Mouse (Mus musculus) urinary bladder, adult 2 months (tissue): Measurements from ENCODE around the gene Hgd. TPM values are rescaled to one million over a fixed set of nuclear protein-coding genes. Genes with fewer than 3 reads are reported as not detected.

Source experiments
- DNase-seq: peaks from one replicate; pipeline ENCODE4 v3.0.0; 2022; ENCODE audit warnings: low spot score
- polyA plus RNA-seq: library from polyadenylated mRNA; depleted of rRNA; stranded (reverse); fragments of >200 nt; gene quantifications from 2 replicates; pipeline ENCODE4 v1.2.3, GENCODE M21; 2012

The Hgd gene
- polyA plus RNA-seq, 1 experiment, result 0.51 TPM

GRCm38 (mm10) chr16:37581901-37582300 is 1.9 kb downstream of the Hgd start:
- no peak for DNase-seq

GRCm38 (mm10) chr16:37583306-37583705 is 3.4 kb downstream of the Hgd start:
- no peak for DNase-seq

GRCm38 (mm10) chr16:37583801-37584200 is 3.8 kb downstream of the Hgd start:
- DNase-seq, result no peak

DNA sequence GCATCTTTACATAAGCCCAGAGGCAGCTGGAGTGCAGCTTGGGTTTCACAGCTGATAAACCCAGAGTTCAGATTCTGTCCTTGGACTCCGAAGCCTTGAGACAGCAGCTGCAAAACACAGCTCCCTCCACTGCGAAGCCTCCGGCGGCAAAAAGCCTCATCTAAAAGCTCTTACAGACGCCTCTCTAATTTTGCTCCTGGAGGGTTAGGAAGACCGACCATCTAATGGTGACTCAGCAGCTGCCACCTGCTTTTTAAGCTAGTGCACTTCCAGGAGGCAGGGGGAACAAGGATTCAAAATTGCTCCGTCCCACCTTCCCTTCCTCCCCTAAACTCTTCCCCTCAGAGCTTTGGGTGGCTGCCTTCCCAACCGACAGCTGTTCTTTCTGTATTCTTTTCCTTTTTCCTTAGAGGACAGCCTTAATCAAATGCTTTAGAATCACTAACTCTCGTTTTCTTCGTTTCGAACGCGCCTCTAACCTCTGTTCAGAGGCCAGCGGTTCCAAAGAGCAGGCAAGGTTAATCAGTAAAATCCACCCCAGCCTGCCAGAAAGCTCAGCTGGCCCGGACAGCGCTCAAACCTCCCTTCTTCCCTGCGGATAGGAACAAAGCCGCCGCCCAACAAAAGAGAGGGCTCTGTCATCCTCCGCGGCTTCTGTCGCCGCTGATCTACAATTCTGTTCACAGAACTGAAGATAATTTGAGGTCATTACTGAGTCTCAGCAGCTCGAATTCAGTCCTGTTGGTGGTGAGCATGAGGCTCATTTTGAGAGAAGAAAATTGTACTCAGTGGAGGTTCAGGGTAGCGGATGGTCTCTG is 4.5 kb downstream of the Hgd start:
- no peak for DNase-seq

GRCm38 (mm10) chr16:37585129-37585563 is 5.2 kb downstream of the Hgd start:
- no peak for DNase-seq

DNA sequence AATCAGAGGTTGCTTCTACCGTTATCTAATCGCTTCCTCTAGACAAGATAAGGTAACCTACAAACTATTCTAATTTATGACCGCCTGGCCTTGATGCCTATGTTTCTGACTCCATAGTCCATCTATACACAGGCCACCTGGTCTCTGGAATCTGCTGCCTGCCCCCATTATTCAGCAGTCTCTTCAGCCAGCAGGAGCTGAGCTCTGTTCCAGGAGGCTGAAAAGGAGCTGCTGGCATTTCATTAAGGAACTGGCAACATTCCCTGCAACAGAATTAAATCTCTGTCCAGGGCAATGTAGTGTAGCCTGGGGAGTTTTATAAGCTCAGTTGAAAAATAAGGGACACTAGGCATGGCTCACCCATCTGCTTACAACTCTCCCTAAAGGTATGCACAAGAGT is 11.0 kb downstream of the Hgd start:
- no peak for DNase-seq

GRCm38 (mm10) chr16:37591551-37591950 is 11.6 kb downstream of the Hgd start:
- no peak for DNase-seq

DNA sequence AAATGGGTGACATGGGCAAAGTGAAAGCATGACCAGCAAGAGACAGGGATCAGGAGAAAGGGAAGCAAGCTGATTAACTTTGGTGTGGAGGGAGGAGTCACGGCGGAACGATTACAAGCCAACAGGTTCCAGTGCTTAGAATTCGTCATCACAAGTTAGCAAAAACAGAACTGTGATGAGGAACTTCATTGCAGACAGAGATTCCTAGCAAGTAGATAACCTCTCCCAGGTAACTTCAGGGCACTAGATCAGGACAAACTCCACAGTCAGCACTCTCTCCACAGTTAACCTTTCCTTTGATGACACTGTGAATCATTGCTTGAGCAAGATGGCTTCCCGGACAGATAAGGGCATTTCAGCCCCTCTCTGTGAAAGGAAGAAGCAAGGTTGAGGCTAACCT is 17.5 kb downstream of the Hgd start:
- DNase-seq, result no peak

DNA sequence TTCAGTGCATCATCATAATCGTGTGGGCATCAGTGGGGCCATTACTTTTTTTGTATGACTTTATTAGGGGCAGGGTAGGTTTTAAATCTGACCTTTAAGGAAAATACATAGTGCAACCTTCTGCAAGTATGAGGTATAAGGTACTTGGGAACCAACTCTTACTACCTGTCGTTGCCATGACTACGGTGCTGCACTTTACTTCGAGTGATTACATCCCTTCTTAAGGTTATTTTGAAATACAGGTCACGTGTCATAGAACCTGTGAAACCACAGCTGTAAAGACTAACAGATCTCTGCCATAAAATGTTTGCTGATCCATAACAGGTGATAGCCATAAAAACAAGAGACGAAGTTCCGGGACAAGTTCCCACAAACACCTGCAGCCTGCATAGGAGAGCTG is 18.5 kb downstream of the Hgd start:
- no peak for DNase-seq

DNA sequence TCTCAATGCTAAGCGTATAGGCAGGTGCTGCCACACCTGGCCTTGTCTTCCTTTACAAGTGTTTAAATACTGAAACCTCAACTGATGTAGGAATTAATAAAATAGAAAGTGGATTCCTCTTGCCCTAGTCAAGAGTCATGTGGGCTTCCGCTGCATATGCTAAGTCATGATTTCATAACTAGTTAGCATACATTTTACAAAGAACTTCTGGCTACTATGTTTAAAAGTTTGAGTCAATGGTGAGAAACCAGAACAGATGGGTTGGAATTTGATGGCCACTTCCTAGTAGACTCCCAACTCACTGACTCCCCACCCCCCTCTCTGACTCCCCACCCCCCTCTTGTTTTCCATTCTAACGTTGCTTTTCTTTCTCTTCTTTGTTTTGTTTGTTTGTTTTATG is 19.4 kb downstream of the Hgd start:
- no peak for DNase-seq

- DNase-seq, result no peak
Observed at GRCm38 (mm10) chr16:37603431-37603830, 23.5 kb downstream of the Hgd start.

- DNase-seq, result no peak
Observed at GRCm38 (mm10) chr16:37604243-37604642, 24.3 kb downstream of the Hgd start.

DNA sequence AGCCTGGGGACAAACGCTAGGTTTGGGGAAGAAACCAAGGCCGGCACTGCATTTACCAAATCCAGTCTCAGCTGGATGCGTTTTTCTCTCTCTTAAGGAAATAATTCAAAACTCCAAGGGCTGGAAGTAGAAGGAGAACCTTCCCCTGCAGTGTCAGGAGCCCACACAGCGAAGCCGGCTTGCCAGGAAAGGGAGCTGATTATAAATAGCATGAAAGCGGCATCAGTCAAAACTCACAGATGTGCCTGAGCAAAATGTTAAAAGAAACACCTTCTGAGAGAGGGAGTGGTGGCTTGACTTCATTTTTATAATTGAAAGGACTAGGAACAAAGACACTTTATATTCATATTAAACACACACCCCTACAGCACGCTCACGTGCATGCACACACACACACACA is 30.4 kb downstream of the Hgd start:
- no peak for DNase-seq

DNA sequence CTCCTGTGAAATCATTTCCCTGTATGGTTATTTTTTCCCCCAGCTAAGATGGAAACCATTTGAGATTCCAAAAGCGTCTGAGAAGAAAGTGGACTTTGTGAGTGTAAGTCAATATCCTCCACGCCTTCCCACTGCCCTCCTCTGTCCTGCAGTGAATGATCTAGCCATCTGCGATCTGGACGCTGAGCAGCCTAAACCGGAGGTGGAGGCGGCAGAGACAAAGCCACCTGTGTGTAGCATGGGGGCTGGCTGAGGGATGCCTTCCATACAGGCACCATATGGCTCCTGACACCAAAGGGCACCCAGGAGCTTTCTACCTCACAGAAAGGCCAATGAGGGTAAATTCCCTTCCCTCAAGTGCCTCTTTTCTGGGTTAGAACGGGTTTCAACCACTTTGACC is 31.1 kb downstream of the Hgd start:
- no peak for DNase-seq

GRCm38 (mm10) chr16:37612013-37612412 is 32.1 kb downstream of the Hgd start:
- no peak for DNase-seq

DNA sequence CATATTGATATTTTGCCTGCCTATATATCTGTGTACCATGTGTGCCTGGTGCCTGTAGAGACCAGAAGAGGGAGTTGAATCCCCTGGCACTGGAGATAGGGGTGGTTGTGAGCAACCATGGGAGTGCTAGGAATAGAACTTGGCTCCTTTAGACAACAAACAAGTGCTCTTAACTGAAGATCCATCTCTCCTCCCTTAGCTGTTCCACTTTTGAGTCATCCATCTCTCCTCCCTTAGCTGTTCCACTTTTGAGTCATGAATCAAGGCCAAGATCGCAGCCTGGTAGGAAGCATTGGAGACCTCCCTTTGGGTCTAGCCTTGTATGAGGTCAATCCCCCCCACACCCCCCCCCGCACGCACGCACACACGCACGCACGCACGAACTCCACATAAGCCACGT is 34.6 kb downstream of the Hgd start:
- no peak for DNase-seq

GRCm38 (mm10) chr16:37615429-37615828 is 35.5 kb downstream of the Hgd start:
- DNase-seq, result no peak

GRCm38 (mm10) chr16:37616104-37616503 is 36.2 kb downstream of the Hgd start:
- DNase-seq, result no peak

DNA sequence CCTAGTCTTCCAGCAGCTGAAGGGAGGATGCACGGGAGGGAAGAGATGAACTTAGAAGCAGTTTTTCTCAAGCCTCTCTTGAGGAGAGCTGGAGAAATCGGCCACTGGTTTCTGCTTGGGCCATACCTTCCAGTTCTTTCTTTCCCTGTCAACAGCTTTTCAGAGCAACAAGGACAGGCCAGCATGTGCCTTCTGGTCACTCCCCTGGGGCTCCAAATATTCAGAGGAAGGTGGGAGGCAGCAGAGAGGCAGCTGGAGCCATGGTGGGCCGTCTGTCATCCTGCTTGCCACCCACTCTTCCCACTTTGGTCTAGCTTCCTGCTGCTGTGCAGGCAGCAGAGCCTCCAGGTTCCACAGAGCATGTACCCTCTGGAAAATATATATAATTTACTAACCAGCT is 37.7 kb downstream of the Hgd start:
- no peak for DNase-seq

DNA sequence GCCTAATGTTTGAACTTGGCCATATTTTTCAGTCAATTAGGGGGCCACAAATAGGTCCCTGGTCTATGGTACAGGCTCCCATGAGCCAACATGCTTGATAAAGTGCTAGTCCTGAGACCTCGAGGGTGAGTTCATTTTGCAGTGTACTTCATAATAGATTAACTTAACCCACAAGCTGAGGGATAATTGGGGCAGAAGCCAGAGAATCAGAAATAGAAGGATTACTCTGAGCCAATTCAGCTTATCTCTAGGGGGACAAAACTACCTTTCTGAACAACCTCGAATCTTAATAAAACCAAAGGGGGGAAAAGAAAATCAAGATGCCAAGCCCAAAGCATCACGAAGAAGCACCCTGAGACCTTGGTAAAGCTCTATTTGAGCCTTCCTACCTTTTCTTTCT is 42.5 kb downstream of the Hgd start:
- DNase-seq, result no peak

GRCm38 (mm10) chr16:37622919-37623318 is 43.0 kb downstream of the Hgd start:
- no peak for DNase-seq

DNA sequence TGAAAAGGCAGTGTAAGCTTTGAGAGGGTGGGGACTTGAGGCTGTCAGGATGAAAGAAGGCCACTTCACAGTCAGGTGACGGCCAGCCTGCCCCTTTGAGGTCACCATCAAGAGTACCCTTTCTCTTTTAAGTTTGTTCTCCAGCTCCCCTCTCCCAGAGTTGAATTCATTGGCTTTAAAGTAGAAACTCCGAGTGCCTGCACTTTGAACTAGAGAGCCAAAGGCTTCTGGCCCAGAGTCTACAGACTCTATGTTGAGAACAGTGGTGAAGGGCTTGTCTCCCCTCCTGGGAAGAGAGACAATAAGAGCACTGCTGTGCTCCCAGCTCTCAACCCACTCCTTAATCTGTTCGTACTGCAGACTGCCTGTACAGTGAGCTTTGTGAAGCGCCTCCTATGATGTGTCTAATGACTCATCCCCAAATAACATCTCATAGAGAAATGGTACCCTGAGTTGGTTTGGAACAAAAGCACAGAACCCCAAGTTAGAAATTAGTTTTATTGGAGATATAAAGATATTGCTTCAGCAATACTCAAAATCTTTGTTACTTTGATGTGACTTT is 46.5 kb downstream of the Hgd start:
- DNase-seq, result no peak

DNA sequence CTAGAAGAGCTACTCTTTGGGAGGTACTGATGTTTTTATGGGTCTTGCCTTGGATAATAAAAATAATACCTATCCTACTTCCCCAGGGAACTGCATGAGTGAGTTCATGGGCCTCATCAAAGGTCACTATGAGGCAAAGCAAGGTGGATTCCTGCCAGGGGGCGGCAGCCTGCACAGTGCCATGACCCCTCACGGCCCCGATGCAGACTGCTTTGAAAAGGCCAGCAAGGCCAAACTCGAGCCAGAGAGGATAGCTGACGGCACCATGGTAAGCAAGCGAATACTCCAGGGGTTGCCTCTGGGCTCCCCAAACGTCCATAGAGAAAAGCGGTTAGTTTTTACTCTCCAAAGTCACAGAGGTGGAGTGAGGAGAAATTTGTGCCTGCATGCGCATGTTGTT is 48.4 kb downstream of the Hgd start:
- no peak for DNase-seq

GRCm38 (mm10) chr16:37629011-37629410 is 49.1 kb downstream of the Hgd start:
- DNase-seq, result no peak
